Mouse (Mus musculus): ENCODE results near the gene Frat1.

DNA sequence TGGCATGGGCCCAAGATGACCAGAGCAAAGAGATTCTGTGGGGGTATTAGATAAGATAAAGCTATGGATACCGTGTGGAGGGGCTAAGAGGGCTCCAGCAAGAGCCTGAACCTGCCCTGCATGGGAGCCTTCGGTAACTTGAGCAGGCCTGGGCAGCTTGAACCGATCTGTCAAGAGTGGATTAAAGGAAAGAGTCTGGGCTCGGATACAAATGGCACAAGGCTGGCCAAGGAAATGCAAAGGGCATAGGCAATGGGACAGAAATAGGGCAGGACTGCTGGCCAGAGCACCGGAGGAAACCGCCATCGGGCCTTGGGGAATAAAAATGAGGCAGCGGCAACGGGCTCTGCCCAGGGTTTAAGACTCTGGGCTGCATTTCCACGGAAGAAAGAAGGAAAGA lies 12.4 kb upstream of the Frat1 start:
- TF ChIP-seq CTCF (IDR thresholded peaks at IDR 0.05; ENCODE audit: borderline replicate concordance, insufficient read depth, low read depth, low read length) (no peak), POLR2A (IDR thresholded peaks at IDR 0.05; ENCODE audit: borderline replicate concordance, insufficient read depth, low read length) (no peak)

Measured in cerebellum, adult 2 months (tissue).